Mouse (Mus musculus) liver, embryonic 14.5 days (tissue): Measurements from ENCODE around the gene Hnrnph3.

Experiments
- CTCF ChIP-seq: IDR thresholded peaks from 2 replicates; pipeline ENCODE4 v1.5.1; 2016; ENCODE audit warnings: antibody characterized with exemption, low read depth, control low read depth
- EP300 ChIP-seq: IDR thresholded peaks from 2 replicates; pipeline ENCODE4 v1.6.1; 2016; ENCODE audit warnings: antibody characterized with exemption, low read depth

DNA sequence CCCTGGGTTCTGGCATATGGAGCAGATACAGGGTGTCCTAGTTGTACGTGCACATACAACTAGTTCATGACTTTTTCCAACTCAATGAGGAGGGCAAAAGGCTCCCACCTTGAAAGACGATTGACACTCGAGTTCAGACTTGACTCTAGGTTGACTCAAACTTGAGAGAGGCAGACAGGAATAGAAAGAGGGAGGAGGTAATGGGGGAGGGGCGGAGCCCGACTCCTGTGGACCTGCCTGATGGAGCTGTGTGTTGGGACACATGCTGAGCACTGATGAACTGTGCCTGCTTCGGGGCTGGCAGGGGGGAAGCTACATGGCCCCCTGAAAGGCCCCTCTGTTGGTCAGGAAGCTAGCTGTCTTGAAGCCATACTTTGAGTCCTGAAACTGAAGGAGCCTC, 29.0 kb upstream of the Hnrnph3 start:
- TF ChIP-seq CTCF (no peak), EP300 (no peak)
